Mouse (Mus musculus): ENCODE results near the gene Itpr1. TPM values are rescaled to one million over a fixed set of nuclear protein-coding genes. Genes with fewer than 3 reads are reported as not detected.
A peak's percentile ranks its signal among the peaks of the same experiment; 100 is the strongest.

Gene Itpr1
- polyA plus RNA-seq, 1 experiment from 2014 or later: 3.3 TPM

DNA sequence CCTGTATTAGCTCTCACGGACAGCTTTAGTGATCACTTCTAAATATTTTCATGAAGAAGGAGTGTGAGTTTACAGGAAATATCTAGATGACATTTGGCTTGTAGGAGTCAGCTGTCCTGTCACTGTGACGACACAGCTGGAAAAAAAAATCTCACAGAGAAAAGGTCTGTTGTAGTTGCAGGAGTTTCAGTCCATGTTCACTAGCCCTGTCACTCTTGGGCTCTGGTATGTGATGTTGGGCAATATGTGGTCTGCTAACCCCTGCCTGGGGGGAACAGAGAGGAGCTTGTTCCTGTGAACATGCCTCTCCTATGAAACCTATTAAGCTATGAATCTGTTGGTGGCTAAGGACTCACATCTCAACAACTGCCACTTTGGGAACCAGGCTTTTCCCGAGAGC is 166.1 kb downstream of the Itpr1 start:
- Histone ChIP-seq H3K4me2 (no peak overlapping the region), H3K4me1 (no peaks in the 10 kb centered on the region), H3K9ac (replicated peaks) (no peak overlapping the region), H3K27me3 (replicated peaks) (no peaks in the 10 kb centered on the region), H3K36me3 (no peaks in the 10 kb centered on the region), H3K4me3 (replicated peaks) (no peak overlapping the region), H3K9me3 (replicated peaks) (no peaks in the 10 kb centered on the region), H3K27ac (replicated peaks) (no peak overlapping the region)
- ATAC-seq (ENCODE audit: low FRiP score): no peak
- WGBS: 91% methylated on average over 3 of the region's 3 CpGs

DNA sequence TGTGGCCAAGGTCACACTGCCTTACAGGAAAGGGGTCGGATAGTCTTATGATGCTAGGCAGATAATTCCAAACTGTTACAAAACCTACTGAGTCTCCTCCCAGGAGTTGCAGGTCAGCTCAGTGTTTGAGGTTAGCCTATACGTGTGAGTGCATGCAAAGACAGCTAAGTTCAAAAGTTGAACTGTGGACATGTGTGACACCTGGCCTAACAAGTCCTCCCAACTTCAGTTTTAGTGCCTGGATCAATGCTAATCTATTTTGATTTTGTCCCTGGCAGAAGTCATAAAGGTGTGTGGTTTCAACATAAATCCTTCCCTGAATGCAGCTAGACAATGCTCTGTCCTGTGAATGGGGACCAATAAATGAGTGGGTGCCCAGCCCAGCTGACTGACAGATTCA is 167.3 kb downstream of the Itpr1 start:
- 92% methylated on average over 2 of the region's 2 CpGs for WGBS
- H3K36me3 ChIP-seq: no peaks in the 10 kb centered on the region
- H3K4me2 ChIP-seq: no peak overlapping the region
- H3K4me3 ChIP-seq (replicated peaks): no peak overlapping the region
- H3K27me3 ChIP-seq (replicated peaks): no peaks in the 10 kb centered on the region
- no peak overlapping the region for H3K9ac ChIP-seq (replicated peaks)
- ATAC-seq (ENCODE audit: low FRiP score): no peak
- no peak overlapping the region for H3K27ac ChIP-seq (replicated peaks)
- H3K4me1 ChIP-seq: no peaks in the 10 kb centered on the region
- no peaks in the 10 kb centered on the region for H3K9me3 ChIP-seq (replicated peaks)

DNA sequence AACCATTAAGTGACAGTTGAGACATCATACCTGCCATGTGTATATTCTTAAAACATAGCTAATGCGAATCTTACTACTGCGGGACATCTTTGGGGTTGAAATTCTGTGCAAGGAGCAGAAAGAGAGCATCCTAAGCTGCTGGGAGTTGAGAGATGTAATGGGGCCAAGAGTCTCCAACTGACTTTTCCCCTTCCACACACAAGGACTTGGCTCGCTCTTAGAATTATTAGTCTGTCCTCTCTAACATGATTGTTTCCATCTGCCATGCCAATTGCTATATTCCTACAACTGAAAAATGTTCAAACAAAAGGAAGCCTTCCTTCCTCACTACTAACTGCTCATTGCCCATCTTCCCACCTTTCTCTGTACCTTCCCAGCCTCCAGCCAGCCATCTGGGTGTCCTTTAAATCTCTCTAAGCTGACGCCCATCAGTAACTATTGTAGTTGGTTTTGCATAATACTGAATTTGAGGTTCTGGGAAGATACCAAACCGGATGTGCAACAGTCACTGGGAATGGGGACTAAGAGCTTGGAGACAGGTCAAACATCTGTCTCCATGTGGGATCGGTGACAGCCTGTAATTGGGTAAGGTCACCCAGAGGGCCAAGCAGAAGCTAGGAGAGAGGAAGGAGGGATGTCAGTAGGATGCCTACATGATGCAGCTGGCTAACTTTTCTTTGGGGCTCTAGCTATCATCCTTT is 177.9 kb downstream of the Itpr1 start:
- no peaks in the 10 kb centered on the region for H3K4me1 ChIP-seq
- H3K27ac ChIP-seq (replicated peaks): no peak overlapping the region
- 92% methylated on average over 6 of the region's 6 CpGs for WGBS
- no peaks in the 10 kb centered on the region for H3K9me3 ChIP-seq (replicated peaks)
- H3K27me3 ChIP-seq (replicated peaks): no peaks in the 10 kb centered on the region
- no peaks in the 10 kb centered on the region for H3K36me3 ChIP-seq
- H3K9ac ChIP-seq (replicated peaks): no peak overlapping the region
- no peak overlapping the region for H3K4me2 ChIP-seq
- no peak overlapping the region for H3K4me3 ChIP-seq (replicated peaks)
- no peak for ATAC-seq (ENCODE audit: low FRiP score)

GRCm38 (mm10) chr6:108393131-108393530 is 180.2 kb downstream of the Itpr1 start:
- Histone ChIP-seq H3K36me3 (no peaks in the 10 kb centered on the region), H3K27me3 (replicated peaks) (no peaks in the 10 kb centered on the region), H3K4me3 (replicated peaks) (no peak overlapping the region), H3K4me1 (no peaks in the 10 kb centered on the region), H3K27ac (replicated peaks) (no peak overlapping the region), H3K9ac (replicated peaks) (no peak overlapping the region), H3K9me3 (replicated peaks) (no peaks in the 10 kb centered on the region), H3K4me2 (no peak overlapping the region)
- WGBS: 90% methylated on average over 8 of the region's 8 CpGs
- ATAC-seq (ENCODE audit: low FRiP score): no peak

GRCm38 (mm10) chr6:108397956-108398355 is 185.1 kb downstream of the Itpr1 start:
- H3K9me3 ChIP-seq (replicated peaks): no peaks in the 10 kb centered on the region
- no peak for ATAC-seq (ENCODE audit: low FRiP score)
- H3K4me3 ChIP-seq (replicated peaks): no peak overlapping the region
- no peak overlapping the region for H3K9ac ChIP-seq (replicated peaks)
- no peaks in the 10 kb centered on the region for H3K27me3 ChIP-seq (replicated peaks)
- H3K36me3 ChIP-seq: no peaks in the 10 kb centered on the region
- H3K4me2 ChIP-seq: no peak overlapping the region
- no peak overlapping the region for H3K27ac ChIP-seq (replicated peaks)
- no peaks in the 10 kb centered on the region for H3K4me1 ChIP-seq
- WGBS: 83% methylated on average over 3 of the region's 3 CpGs

- Histone ChIP-seq H3K9me3 (replicated peaks) (no peaks in the 10 kb centered on the region), H3K4me3 (replicated peaks) (no peak overlapping the region), H3K27me3 (replicated peaks) (no peaks in the 10 kb centered on the region), H3K9ac (replicated peaks) (no peak overlapping the region), H3K4me2 (no peak overlapping the region), H3K4me1 (no peaks in the 10 kb centered on the region), H3K27ac (replicated peaks) (no peak overlapping the region), H3K36me3 (no peaks in the 10 kb centered on the region)
- no peak for ATAC-seq (ENCODE audit: low FRiP score)
- 94% methylated on average over 10 of the region's 10 CpGs for WGBS
Observed at GRCm38 (mm10) chr6:108401412-108401955, 188.6 kb downstream of the Itpr1 start.

DNA sequence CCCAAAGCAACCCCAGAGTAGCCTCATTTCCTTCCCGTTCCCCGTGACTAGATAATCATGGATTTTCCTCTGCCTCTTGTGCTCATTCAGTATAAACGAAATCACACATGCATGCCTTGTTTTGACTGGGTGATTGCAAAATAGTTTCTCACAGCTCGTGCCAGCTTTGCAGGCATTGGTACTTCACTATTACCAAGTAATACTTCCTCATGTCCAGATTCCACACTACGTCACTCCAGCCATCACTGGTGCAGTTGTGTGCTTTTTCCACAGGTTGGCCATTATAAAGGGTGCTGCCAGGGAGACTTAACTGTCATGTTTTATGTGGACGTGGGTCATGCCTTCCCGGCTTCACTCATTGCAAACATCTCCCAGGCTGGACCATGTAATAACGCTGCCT is 191.8 kb downstream of the Itpr1 start:
- no peak for ATAC-seq (ENCODE audit: low FRiP score)
- Histone ChIP-seq H3K36me3 (no peaks in the 10 kb centered on the region), H3K4me1 (no peaks in the 10 kb centered on the region), H3K9me3 (replicated peaks) (no peaks in the 10 kb centered on the region), H3K4me2 (no peak overlapping the region), H3K4me3 (replicated peaks) (no peak overlapping the region), H3K27me3 (replicated peaks) (no peaks in the 10 kb centered on the region), H3K27ac (replicated peaks) (no peak overlapping the region), H3K9ac (replicated peaks) (no peak overlapping the region)
- 89% methylated on average over 8 of the region's 8 CpGs for WGBS

GRCm38 (mm10) chr6:108408053-108408452 is 195.2 kb downstream of the Itpr1 start:
- H3K9ac ChIP-seq (replicated peaks): no peak overlapping the region
- no peak overlapping the region for H3K4me3 ChIP-seq (replicated peaks)
- no peak overlapping the region for H3K4me2 ChIP-seq
- peak; percentile 83; the same call in 1 of the 2 replicates for ATAC-seq (ENCODE audit: low FRiP score)
- 94% methylated on average over 3 of the region's 3 CpGs for WGBS
- H3K36me3 ChIP-seq: no peaks in the 10 kb centered on the region
- no peaks in the 10 kb centered on the region for H3K4me1 ChIP-seq
- no peaks in the 10 kb centered on the region for H3K27me3 ChIP-seq (replicated peaks)
- no peak overlapping the region for H3K27ac ChIP-seq (replicated peaks)
- H3K9me3 ChIP-seq (replicated peaks): no peaks in the 10 kb centered on the region

DNA sequence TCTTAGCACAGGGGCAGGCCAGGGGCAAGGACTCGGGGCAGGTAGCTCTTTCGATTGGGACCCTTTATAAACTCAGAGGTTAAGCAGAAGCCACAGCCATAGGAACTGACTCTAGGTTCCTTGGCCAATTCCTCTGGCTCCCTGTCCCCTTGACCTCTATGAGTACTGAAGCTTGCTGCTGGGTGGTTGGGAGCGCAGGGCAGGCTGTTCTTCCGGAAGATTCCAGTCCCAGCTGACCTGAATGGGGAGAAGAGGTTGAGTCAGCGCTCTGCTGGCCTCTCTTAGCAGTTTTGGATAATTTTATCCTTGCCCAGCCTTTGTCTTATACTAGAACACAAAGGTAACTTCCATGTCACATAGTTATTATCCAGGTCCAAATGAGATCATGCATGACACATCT is 195.8 kb downstream of the Itpr1 start:
- no peak for ATAC-seq (ENCODE audit: low FRiP score)
- Histone ChIP-seq H3K36me3 (no peaks in the 10 kb centered on the region), H3K9ac (replicated peaks) (no peak overlapping the region), H3K27ac (replicated peaks) (no peak overlapping the region), H3K9me3 (replicated peaks) (no peaks in the 10 kb centered on the region), H3K4me2 (no peak overlapping the region), H3K4me1 (no peaks in the 10 kb centered on the region), H3K4me3 (replicated peaks) (no peak overlapping the region), H3K27me3 (replicated peaks) (no peaks in the 10 kb centered on the region)
- WGBS: 98% methylated on average over 5 of the region's 5 CpGs

- WGBS: 83% methylated on average over 16 of the region's 16 CpGs
- no peak for ATAC-seq (ENCODE audit: low FRiP score)
Observed at GRCm38 (mm10) chr6:108410771-108411170, 197.9 kb downstream of the Itpr1 start.

GRCm38 (mm10) chr6:108411201-108411600 is 198.3 kb downstream of the Itpr1 start:
- Histone ChIP-seq H3K4me1 (no peaks in the 10 kb centered on the region), H3K4me3 (replicated peaks) (no peak overlapping the region), H3K9ac (replicated peaks) (no peak overlapping the region), H3K9me3 (replicated peaks) (no peaks in the 10 kb centered on the region), H3K4me2 (no peak overlapping the region), H3K27me3 (replicated peaks) (no peaks in the 10 kb centered on the region), H3K27ac (replicated peaks) (no peak overlapping the region), H3K36me3 (no peaks in the 10 kb centered on the region)
- WGBS: 78% methylated on average over 4 of the region's 4 CpGs
- ATAC-seq (ENCODE audit: low FRiP score): no peak

More at GRCm38 (mm10) chr6:108410771-108411170, 197.9 kb downstream of the Itpr1 start:
- H3K27ac ChIP-seq (replicated peaks): no peak overlapping the region
- no peaks in the 10 kb centered on the region for H3K27me3 ChIP-seq (replicated peaks)
- H3K36me3 ChIP-seq: no peaks in the 10 kb centered on the region
- H3K4me1 ChIP-seq: no peaks in the 10 kb centered on the region
- no peak overlapping the region for H3K4me2 ChIP-seq
- H3K9me3 ChIP-seq (replicated peaks): no peaks in the 10 kb centered on the region
- no peak overlapping the region for H3K9ac ChIP-seq (replicated peaks)
- H3K4me3 ChIP-seq (replicated peaks): no peak overlapping the region

DNA sequence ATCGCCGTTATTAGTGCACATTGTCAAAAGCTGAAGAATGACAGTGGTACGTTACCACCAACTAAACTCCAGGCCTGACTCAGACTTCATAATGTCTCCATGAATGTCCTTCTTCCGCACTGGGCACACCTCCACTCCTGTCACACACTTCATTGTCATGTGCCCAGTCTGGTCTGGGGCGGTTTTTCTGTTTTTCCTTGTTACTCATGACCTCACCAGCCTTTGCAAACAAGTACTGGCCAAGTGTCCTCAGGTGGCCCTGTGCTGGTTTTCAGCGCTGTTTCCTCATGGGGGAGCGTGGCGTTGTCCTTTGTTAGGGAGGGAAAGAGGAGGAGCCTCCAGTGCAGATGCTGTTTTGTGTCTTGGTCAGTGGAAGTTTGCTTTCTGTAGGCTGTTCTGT is 200.1 kb downstream of the Itpr1 start:
- no peak overlapping the region for H3K9ac ChIP-seq (replicated peaks)
- no peaks in the 10 kb centered on the region for H3K36me3 ChIP-seq
- WGBS: 93% methylated on average over 8 of the region's 8 CpGs
- H3K27ac ChIP-seq (replicated peaks): no peak overlapping the region
- no peaks in the 10 kb centered on the region for H3K27me3 ChIP-seq (replicated peaks)
- ATAC-seq (ENCODE audit: low FRiP score): no peak
- H3K4me2 ChIP-seq: no peak overlapping the region
- no peak overlapping the region for H3K4me3 ChIP-seq (replicated peaks)
- no peaks in the 10 kb centered on the region for H3K9me3 ChIP-seq (replicated peaks)
- no peaks in the 10 kb centered on the region for H3K4me1 ChIP-seq

Measured in neural tube, embryonic 15.5 days (tissue).